Mouse (Mus musculus): ENCODE data around the gene Zfp597. TPM values are rescaled to one million over a fixed set of nuclear protein-coding genes. Genes with fewer than 3 reads are reported as not detected.

The Zfp597 gene
- polyA plus RNA-seq, 1 experiment from 2014 or later, result 19.5 TPM

DNA sequence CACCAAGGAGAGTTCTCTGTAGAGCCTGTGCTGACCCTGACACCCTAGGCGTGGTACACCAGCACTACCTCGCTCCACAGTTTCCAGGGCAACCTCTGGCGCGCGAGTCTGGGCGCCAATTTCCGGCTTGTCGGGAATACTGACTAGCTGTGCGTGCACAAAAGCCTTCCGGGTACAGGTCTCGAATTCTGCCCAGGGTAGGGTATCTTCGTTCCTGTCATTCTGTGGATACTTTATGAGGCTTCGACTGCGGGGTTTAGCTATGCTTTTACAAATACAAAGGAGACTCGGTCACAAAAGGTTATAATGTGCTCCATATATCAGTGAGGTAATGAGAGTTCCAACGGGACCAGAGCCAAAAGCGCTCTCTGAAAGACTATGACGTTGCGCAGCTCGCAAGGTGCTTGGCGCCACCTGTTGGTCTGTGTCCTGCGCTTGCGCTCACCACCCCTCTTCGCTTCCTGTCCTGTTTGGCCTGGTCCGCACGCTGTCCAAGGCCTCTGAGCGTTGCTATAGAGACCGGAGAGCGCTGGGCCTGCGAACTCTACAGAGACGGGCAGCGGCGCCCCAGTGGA is 24.3 kb upstream of the Zfp597 start, which contains the start of the genes 1700037C18Rik and Cluap1:
TSS of gene 1700037C18Rik (minus strand) at position 153 of the 575 bp plus-strand sequence.
TSS of gene Cluap1 (plus strand) at position 265 of the 575 bp plus-strand sequence.
- H3K27ac ChIP-seq, result peak within 1 kb of the TSS; percentile 75
- peak within 1 kb of the TSS; percentile 71 for H3K9ac ChIP-seq
- H3K4me1 ChIP-seq (replicated peaks; ENCODE audit: control insufficient read depth, insufficient read depth, low read length), result peaks cover 13% of the 10 kb centered on the region
- peaks cover 51% of the 10 kb centered on the region for H3K36me3 ChIP-seq (replicated peaks; ENCODE audit: control insufficient read depth, insufficient read depth)
- no peaks in the 10 kb centered on the region for H3K9me3 ChIP-seq (ENCODE audit: control insufficient read depth, low read length)
- no peaks in the 10 kb centered on the region for H3K27me3 ChIP-seq (ENCODE audit: control insufficient read depth, insufficient read depth, low read length)
- H3K4me3 ChIP-seq (replicated peaks; ENCODE audit: low read length), result peak within 1 kb of the TSS; percentile 58
- peak within 1 kb of the TSS; percentile 78 for H3K4me2 ChIP-seq (replicated peaks)
- ATAC-seq (ENCODE audit: low FRiP score) (peak; percentile 96), DNase-seq (ENCODE audit: low spot score) (peak; percentile 92)
- WGBS, result under 1% methylated on average over 33 of the region's 33 CpGs

DNA sequence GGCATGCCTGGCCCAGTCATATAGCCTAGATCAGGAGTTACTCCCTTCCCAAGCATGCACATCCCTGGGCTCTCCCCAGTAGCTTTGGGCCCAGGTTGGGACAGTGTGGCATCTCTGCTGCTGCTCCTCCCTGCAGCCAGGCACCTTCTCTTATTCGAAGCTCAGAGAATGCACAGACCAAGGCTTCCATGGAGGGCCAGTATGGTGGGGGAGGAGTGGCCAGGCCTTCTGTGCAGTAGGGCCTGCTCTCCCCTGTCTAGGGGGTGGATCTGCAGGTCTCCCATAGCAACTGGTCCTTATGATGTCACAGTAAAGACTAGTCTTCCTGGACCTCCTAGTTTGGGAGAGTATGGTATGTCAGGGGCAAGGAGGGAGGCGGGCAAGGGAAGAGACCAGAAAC is 23.1 kb upstream of the Zfp597 start:
- Histone ChIP-seq H3K4me3 (replicated peaks; ENCODE audit: low read length) (no peak overlapping the region), H3K4me2 (replicated peaks) (no peak overlapping the region), H3K36me3 (replicated peaks; ENCODE audit: control insufficient read depth, insufficient read depth) (peaks cover 50% of the 10 kb centered on the region), H3K9me3 (ENCODE audit: control insufficient read depth, low read length) (no peaks in the 10 kb centered on the region), H3K4me1 (replicated peaks; ENCODE audit: control insufficient read depth, insufficient read depth, low read length) (peaks cover 13% of the 10 kb centered on the region), H3K27ac (no peak overlapping the region), H3K27me3 (ENCODE audit: control insufficient read depth, insufficient read depth, low read length) (no peaks in the 10 kb centered on the region), H3K9ac (0 out of 2 replicates have a peak overlapping the region, but pooled peaks have one; percentile 1)
- WGBS, result 73% methylated on average over 2 of the region's 2 CpGs
- ATAC-seq (ENCODE audit: low FRiP score) (no peak), DNase-seq (ENCODE audit: low spot score) (no peak)

DNA sequence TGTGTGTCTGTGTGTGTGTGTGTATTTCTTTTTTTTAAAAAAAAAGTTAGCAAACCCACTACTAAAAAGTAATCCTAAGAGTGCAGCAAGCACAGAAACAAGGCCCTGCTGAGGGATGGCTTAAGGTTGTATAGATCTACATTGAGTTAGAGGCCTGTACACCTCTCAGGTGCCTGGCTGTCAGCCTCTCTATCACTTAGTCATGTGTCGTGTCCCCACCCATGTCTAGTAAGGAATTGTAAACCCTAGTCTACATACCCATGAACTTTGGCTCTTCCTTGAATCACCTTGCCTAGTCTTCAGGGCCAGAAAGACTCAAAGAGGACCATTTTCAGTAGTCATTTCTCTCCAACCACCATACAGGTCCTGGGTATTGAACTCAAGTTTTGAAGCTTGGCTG is 12.2 kb upstream of the Zfp597 start:
- H3K9ac ChIP-seq, result no peak overlapping the region
- no peak overlapping the region for H3K27ac ChIP-seq
- H3K36me3 ChIP-seq (replicated peaks; ENCODE audit: control insufficient read depth, insufficient read depth), result peaks cover 62% of the 10 kb centered on the region
- no peak overlapping the region for H3K4me3 ChIP-seq (replicated peaks; ENCODE audit: low read length)
- no peaks in the 10 kb centered on the region for H3K9me3 ChIP-seq (ENCODE audit: control insufficient read depth, low read length)
- ATAC-seq (ENCODE audit: low FRiP score) (no peak), DNase-seq (ENCODE audit: low spot score) (no peak)
- no peaks in the 10 kb centered on the region for H3K27me3 ChIP-seq (ENCODE audit: control insufficient read depth, insufficient read depth, low read length)
- no peak overlapping the region for H3K4me2 ChIP-seq (replicated peaks)
- no peaks in the 10 kb centered on the region for H3K4me1 ChIP-seq (replicated peaks; ENCODE audit: control insufficient read depth, insufficient read depth, low read length)
- WGBS, result 91% methylated on average over 1 of the region's 1 CpGs

DNA sequence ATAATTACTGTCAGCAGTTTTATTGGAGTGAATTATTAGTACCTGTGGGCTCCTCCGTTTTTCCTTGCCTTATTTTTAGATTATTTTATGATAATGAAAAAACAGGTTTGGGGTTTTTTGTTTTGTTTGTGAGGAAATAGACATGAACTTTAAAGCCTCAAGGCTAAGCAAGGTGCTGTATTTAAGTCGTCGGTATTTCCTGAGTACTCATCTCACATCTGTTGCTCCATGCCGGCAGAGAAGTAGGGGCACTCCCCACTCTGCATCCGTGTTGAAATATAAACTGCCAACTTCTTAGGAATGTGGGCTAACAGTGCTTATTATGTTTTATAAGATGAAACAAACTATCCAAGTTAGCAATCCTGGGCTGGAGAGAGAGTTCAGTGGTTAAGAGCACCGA is 11.7 kb upstream of the Zfp597 start:
- Histone ChIP-seq H3K4me3 (replicated peaks; ENCODE audit: low read length) (no peak overlapping the region), H3K27me3 (ENCODE audit: control insufficient read depth, insufficient read depth, low read length) (no peaks in the 10 kb centered on the region), H3K9ac (no peak overlapping the region), H3K36me3 (replicated peaks; ENCODE audit: control insufficient read depth, insufficient read depth) (peaks cover 57% of the 10 kb centered on the region), H3K4me2 (replicated peaks) (no peak overlapping the region), H3K27ac (no peak overlapping the region), H3K4me1 (replicated peaks; ENCODE audit: control insufficient read depth, insufficient read depth, low read length) (no peaks in the 10 kb centered on the region), H3K9me3 (ENCODE audit: control insufficient read depth, low read length) (no peaks in the 10 kb centered on the region)
- 87% methylated on average over 6 of the region's 6 CpGs for WGBS
- DNase-seq (ENCODE audit: low spot score) (no peak), ATAC-seq (ENCODE audit: low FRiP score) (no peak)

DNA sequence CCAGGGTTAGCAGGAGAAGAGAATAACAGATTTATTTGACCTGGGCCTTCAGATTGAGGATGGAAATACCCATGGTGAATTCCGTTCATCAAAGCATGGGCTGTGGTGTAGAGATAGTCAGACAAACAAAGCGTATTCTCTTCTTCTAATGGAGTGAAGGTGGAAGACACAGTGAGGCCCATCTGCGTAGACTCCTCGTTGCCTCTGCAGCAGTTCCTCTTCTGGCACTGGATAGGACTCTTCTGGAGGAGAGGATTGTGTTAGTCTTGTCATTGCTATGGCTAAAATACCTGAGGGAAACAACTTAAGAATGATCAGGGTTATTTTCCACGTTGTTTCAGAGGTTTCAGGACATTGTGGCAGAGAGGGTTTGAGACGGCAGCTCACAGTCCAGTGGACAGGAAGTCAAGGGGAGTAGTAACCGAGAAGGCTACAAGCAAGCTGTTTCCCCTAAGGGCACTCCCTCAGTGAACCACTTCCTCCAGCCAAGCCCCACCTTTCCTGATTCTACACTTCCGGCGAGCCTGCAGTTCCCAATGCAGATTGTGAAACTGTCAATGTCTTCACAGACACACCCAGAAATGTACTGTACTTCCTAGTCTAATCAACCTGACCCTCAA is 10.9 kb upstream of the Zfp597 start:
- DNase-seq (ENCODE audit: low spot score) (no peak), ATAC-seq (ENCODE audit: low FRiP score) (no peak)
- Histone ChIP-seq H3K9me3 (ENCODE audit: control insufficient read depth, low read length) (no peaks in the 10 kb centered on the region), H3K27ac (peak overlapping the region; percentile 38; the same call in 1 of the 2 replicates), H3K36me3 (replicated peaks; ENCODE audit: control insufficient read depth, insufficient read depth) (peaks cover 50% of the 10 kb centered on the region), H3K4me1 (replicated peaks; ENCODE audit: control insufficient read depth, insufficient read depth, low read length) (no peaks in the 10 kb centered on the region), H3K4me2 (replicated peaks) (no peak overlapping the region), H3K9ac (no peak overlapping the region), H3K4me3 (replicated peaks; ENCODE audit: low read length) (no peak overlapping the region), H3K27me3 (ENCODE audit: control insufficient read depth, insufficient read depth, low read length) (no peaks in the 10 kb centered on the region)
- 82% methylated on average over 9 of the region's 9 CpGs for WGBS

DNA sequence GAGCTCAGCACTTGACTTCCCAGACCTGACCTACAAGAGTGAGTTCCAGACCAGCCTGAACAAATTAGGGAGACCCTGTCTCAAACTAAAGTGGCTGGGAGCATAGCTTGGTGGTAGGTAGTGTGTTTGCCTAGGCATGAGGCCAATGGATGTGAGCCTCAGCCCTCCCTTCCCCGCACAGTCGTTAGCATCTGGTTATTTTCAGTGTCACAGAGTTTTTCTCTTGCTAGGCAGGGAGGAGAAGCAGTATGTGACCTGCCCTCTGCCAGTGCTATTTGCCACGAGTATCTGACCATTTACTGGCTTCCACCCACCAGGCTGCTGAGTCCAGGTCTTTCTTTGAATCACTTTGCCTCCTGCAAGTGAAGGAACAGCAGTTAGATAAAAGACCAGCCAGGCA is 9.4 kb upstream of the Zfp597 start:
- Histone ChIP-seq H3K27me3 (ENCODE audit: control insufficient read depth, insufficient read depth, low read length) (no peaks in the 10 kb centered on the region), H3K36me3 (replicated peaks; ENCODE audit: control insufficient read depth, insufficient read depth) (peaks cover 34% of the 10 kb centered on the region), H3K4me1 (replicated peaks; ENCODE audit: control insufficient read depth, insufficient read depth, low read length) (no peaks in the 10 kb centered on the region), H3K9ac (no peak overlapping the region), H3K27ac (no peak overlapping the region), H3K4me3 (replicated peaks; ENCODE audit: low read length) (no peak overlapping the region), H3K4me2 (replicated peaks) (no peak overlapping the region), H3K9me3 (ENCODE audit: control insufficient read depth, low read length) (no peaks in the 10 kb centered on the region)
- WGBS, result 85% methylated on average over 3 of the region's 3 CpGs
- ATAC-seq (ENCODE audit: low FRiP score) (no peak), DNase-seq (ENCODE audit: low spot score) (no peak)

DNA sequence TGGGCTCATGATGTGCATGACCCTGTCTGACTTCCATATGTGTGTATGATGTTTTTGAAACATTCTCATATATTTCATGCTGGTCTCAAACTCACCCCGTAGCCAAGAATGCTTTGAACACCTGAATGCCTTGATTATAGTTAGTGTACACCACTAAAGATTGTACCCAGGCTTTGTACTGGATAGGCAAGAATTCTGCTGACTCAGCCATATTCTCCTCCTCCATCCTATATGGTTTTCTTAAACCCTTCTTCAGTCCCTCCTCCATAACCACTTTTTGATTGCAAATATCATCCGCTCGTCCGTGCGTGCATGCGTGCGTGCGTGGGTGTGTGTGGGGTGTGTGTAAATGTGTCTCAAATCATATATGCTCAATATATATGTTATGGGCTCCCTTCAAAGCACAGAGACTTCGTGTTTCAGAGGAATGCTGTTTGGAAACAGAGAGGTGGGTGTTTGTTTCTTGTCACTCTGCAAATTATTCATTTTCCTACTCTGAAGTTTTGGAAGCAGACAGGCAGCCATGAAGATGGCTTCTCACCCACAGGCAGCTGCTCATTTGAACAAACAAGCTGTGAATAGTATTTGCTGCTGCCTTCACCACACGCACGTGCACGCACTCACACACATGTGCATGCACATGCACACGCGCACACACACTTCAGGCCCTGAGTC is 7.4 kb upstream of the Zfp597 start:
- Histone ChIP-seq H3K9ac (no peak overlapping the region), H3K27me3 (ENCODE audit: control insufficient read depth, insufficient read depth, low read length) (no peaks in the 10 kb centered on the region), H3K4me3 (replicated peaks; ENCODE audit: low read length) (no peak overlapping the region), H3K4me2 (replicated peaks) (no peak overlapping the region), H3K4me1 (replicated peaks; ENCODE audit: control insufficient read depth, insufficient read depth, low read length) (no peaks in the 10 kb centered on the region), H3K36me3 (replicated peaks; ENCODE audit: control insufficient read depth, insufficient read depth) (peaks cover 17% of the 10 kb centered on the region), H3K9me3 (ENCODE audit: control insufficient read depth, low read length) (no peaks in the 10 kb centered on the region), H3K27ac (no peak overlapping the region)
- DNase-seq (ENCODE audit: low spot score) (no peak), ATAC-seq (ENCODE audit: low FRiP score) (no peak)
- WGBS, result 95% methylated on average over 14 of the region's 14 CpGs

DNA sequence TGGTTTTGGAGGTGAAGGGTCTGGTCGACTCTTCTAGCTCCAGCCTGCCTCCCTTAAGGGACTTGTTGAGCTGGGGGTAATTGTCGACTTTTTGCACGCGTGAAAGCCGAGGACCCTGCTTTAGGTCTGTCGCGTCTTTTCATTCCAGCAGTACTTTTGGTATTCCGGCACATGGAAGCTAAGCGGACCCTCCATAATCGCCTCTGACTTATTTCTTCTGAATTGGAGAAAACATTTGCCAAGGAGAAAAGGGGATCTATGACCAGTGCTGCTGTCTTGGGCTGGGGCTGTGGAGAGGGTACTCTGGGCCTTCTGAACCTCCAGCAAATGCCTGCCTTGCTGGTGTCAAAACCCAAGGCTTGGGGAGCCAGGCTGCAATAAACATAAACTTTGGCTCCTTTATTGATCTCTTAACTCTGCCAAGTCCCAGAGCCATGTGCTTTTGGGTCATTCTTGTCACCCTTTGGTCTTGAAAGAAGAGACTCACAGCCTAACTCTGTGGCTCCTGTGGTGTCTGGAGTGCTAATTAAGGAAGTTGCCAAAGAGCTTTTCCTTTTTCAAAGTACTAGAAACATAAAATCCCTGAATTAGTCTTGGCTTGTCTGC is 807 bp upstream of the Zfp597 start:
- H3K4me1 ChIP-seq (replicated peaks; ENCODE audit: control insufficient read depth, insufficient read depth, low read length), result peaks cover 18% of the 10 kb centered on the region
- DNase-seq (ENCODE audit: low spot score), result no peak
- no peaks in the 10 kb centered on the region for H3K9me3 ChIP-seq (ENCODE audit: control insufficient read depth, low read length)
- peak; percentile 1; the same call in 1 of the 2 replicates for ATAC-seq (ENCODE audit: low FRiP score)
- no peaks in the 10 kb centered on the region for H3K27me3 ChIP-seq (ENCODE audit: control insufficient read depth, insufficient read depth, low read length)
- peak overlapping the region; percentile 92 for H3K9ac ChIP-seq
- WGBS, result 3% methylated on average over 10 of the region's 10 CpGs
- H3K4me2 ChIP-seq (replicated peaks), result peak overlapping the region; percentile 80
- no peaks in the 10 kb centered on the region; the same call in 1 of the 2 replicates for H3K36me3 ChIP-seq (replicated peaks; ENCODE audit: control insufficient read depth, insufficient read depth)
- peak overlapping the region; percentile 94 for H3K4me3 ChIP-seq (replicated peaks; ENCODE audit: low read length)
- peak overlapping the region; percentile 95 for H3K27ac ChIP-seq

DNA sequence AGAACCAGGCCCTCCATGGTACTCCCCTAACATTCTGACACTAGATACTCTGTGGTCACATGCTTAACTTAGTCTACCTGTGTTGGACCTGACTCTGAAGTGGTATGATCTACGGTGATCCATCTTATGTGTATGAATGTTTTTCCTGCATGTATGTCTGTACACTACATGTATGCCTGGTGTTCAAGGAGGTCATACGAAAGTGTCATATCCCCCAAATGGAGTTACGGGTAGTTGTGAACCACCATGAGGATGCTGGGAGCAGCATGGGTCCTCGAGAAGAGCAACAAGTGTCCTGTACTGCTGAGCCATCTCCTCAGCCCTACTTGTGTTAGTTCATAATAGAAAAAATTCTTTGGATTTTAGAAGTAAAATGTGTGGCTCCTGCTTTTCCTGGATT is 8.0 kb downstream of the Zfp597 start:
- Histone ChIP-seq H3K27ac (no peak overlapping the region), H3K27me3 (ENCODE audit: control insufficient read depth, insufficient read depth, low read length) (no peaks in the 10 kb centered on the region), H3K4me1 (replicated peaks; ENCODE audit: control insufficient read depth, insufficient read depth, low read length) (peaks cover 12% of the 10 kb centered on the region), H3K36me3 (replicated peaks; ENCODE audit: control insufficient read depth, insufficient read depth) (peaks cover 35% of the 10 kb centered on the region), H3K4me2 (replicated peaks) (no peak overlapping the region), H3K9ac (no peak overlapping the region), H3K9me3 (ENCODE audit: control insufficient read depth, low read length) (no peaks in the 10 kb centered on the region), H3K4me3 (replicated peaks; ENCODE audit: low read length) (no peak overlapping the region)
- DNase-seq (ENCODE audit: low spot score), result no peak
- 94% methylated on average over 4 of the region's 4 CpGs for WGBS
- ATAC-seq (ENCODE audit: low FRiP score), result no peak

All from hindbrain, embryonic 14.5 days (tissue).